Mouse (Mus musculus) spleen, postnatal 36 days (tissue): ENCODE data around the gene Trim46.
A peak's percentile ranks its signal among the peaks of the same experiment; 100 is the strongest.

ENCODE experiments used
- DNase-seq, 2 experiments: peaks; one replicate each; pipeline ENCODE4 v3.0.0; 2022; ENCODE audit warnings: low spot score in 2 of 2, mixed read lengths in 1 of 2

Gene Trim46

GRCm38 (mm10) chr3:89271760-89272159, 25.7 kb upstream of the Trim46 start:
- no peak for DNase-seq

- DNase-seq: no peak
Observed at GRCm38 (mm10) chr3:89270891-89271290, 24.8 kb upstream of the Trim46 start.

GRCm38 (mm10) chr3:89270051-89270755, 24.1 kb upstream of the Trim46 start, which contains the start of gene Slc50a1:
Slc50a1 (minus strand) TSS chr3:89270570.
- peak; percentile 78 to 79 for DNase-seq

- DNase-seq: no peak
Observed at GRCm38 (mm10) chr3:89268916-89269315, 22.8 kb upstream of the Trim46 start.

- peak; percentile 79 to 82 for DNase-seq
Observed at GRCm38 (mm10) chr3:89266439-89266893, 20.4 kb upstream of the Trim46 start.

GRCm38 (mm10) chr3:89262417-89262816, 16.3 kb upstream of the Trim46 start:
- DNase-seq: no peak

- no peak for DNase-seq
Observed at GRCm38 (mm10) chr3:89260211-89260610, 14.1 kb upstream of the Trim46 start.

- DNase-seq: no peak
Observed at GRCm38 (mm10) chr3:89259076-89259475, 13.0 kb upstream of the Trim46 start, which contains the start of gene Dpm3. Dpm3 (plus strand) TSS chr3:89259358.

- DNase-seq: no peak
Observed at GRCm38 (mm10) chr3:89256177-89256576, 10.1 kb upstream of the Trim46 start.

- DNase-seq: no peak
Observed at GRCm38 (mm10) chr3:89254994-89255393, 8.9 kb upstream of the Trim46 start.

GRCm38 (mm10) chr3:89251365-89251895, 5.3 kb upstream of the Trim46 start:
- DNase-seq: peak; percentile 91 to 93

- peak; percentile 78 to 81 for DNase-seq
Observed at GRCm38 (mm10) chr3:89250435-89251040, 4.4 kb upstream of the Trim46 start.

- no peak for DNase-seq
Observed at GRCm38 (mm10) chr3:89247466-89247865, 1.4 kb upstream of the Trim46 start.

GRCm38 (mm10) chr3:89245688-89246171, 379 bp downstream of the Trim46 start, which contains the start of gene Krtcap2:
Krtcap2 (plus strand) TSS chr3:89245966.
- DNase-seq: no peak

GRCm38 (mm10) chr3:89244982-89245687, 974 bp downstream of the Trim46 start:
- peak in 1 of 2 experiments; percentile 44 for DNase-seq

GRCm38 (mm10) chr3:89244158-89244981, 1.7 kb downstream of the Trim46 start:
- DNase-seq: peak in 1 of 2 experiments; percentile 52

GRCm38 (mm10) chr3:89243609-89244008, 2.5 kb downstream of the Trim46 start:
- peak; percentile 78 to 80 for DNase-seq

GRCm38 (mm10) chr3:89242331-89242895, 3.7 kb downstream of the Trim46 start:
- peak; percentile 68 to 76 for DNase-seq

- no peak for DNase-seq
Observed at GRCm38 (mm10) chr3:89238494-89238893, 7.6 kb downstream of the Trim46 start.

GRCm38 (mm10) chr3:89237682-89238081, 8.4 kb downstream of the Trim46 start:
- no peak for DNase-seq

GRCm38 (mm10) chr3:89236516-89236915, 9.6 kb downstream of the Trim46 start:
- no peak for DNase-seq
